Mouse (Mus musculus): Measurements from ENCODE around the gene Arpc3.

Gene Arpc3

DNA sequence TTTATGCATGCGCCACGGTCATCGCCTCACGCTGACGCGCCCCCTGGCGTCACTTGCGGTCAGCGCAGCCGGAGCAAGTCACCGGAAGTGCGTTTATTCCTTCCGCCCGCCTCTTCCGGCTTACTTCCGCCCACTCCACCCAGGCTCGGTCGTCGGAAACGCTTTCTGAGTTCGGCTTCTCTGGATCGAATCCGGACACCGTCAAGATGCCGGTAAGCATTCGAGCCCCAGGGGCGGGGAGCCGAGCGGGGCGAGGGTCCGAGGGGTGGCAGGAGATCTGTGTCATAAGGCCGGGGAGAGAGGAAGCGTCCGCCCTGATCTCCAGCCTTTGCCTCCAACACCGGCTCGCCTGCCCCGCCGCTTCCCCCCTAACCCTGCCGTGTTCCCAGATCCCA lies at the start of gene Arpc3:
Gene Arpc3, plus strand, starts transcription at position 93 of the 395 bp plus-strand sequence.
- DNase-seq (ENCODE audit: low spot score in 2 of 2) = peak; percentile 84 to 92

DNA sequence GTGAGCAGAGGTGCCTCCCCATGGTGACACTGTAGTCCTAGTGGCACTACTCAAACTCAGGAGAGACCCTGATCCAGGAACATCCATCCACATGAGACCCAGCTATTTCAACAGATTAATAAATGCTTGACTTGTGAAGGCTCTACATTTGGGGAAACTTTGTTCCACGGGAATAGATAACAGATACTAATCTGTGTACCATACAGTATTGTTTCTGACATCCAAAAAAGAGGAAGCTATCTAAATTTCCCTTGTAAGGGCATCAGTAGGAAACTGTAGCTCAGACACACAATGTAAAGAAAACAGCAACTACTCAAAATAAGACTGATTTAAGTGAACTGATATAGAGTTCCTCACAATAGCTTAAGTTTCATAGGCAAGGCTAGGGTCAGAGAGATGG lies 48.8 kb upstream of the Arpc3 start:
- DNase-seq (ENCODE audit: low spot score in 2 of 2) = no peak

DNA sequence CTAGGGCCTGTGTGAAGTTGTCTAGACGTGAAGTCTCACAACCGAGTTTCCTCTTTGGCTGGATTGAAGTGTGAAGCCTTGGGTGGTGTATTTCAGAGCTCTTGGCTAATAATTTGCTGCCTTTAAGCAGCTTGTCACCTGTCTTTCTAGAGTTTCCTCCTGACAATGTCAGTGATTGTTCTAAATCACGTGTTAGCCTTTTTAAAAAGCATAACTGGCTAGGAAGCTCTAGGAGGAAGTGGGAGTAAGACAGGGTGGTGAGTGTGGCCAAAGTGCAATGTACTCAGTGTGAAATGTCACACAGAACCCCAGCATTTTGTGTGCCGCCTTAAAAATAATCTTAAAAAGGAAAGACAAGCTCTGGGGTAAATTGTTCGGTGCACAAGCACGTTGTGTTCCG lies 47.9 kb upstream of the Arpc3 start:
- no peak for DNase-seq (ENCODE audit: low spot score in 2 of 2)

DNA sequence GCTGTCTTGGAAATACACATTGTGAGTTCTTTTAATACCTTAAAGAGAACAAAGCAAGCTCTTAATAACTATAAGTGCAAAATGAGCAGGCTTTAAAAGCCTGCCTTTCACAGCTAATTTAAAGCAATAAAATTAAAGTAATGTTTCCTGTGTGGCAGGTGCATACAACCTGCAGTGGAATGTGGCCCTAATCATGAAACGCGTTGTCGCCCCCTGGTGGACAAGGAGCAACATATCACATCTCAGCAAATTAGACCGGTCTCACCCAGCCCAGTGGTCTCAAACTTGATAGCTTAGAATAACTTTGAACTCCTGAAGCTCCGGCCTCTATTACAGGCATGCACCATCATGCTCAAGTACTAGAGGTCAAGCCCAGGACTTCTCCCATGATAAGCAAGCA lies 47.4 kb upstream of the Arpc3 start:
- peak; percentile 61 to 78 for DNase-seq (ENCODE audit: low spot score in 2 of 2)

DNA sequence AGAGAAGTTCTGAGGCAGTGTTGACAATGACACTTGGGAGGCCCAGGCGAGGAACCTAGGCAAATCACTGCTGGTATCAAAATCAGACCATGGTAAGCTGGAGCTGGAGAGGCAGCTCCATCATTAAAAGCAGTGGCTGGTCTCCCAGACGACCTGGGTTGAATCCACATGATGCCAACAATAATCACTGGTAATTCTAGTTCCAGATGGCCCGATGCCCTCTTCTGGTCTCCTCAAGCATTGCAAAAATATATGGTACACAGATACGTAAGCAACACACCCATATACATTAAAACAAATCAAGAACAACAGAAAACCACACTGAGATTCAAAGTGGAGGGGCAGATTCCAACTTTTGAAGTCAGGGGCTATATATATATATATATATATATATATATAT lies 45.9 kb upstream of the Arpc3 start:
- no peak for DNase-seq (ENCODE audit: low spot score in 2 of 2)

DNA sequence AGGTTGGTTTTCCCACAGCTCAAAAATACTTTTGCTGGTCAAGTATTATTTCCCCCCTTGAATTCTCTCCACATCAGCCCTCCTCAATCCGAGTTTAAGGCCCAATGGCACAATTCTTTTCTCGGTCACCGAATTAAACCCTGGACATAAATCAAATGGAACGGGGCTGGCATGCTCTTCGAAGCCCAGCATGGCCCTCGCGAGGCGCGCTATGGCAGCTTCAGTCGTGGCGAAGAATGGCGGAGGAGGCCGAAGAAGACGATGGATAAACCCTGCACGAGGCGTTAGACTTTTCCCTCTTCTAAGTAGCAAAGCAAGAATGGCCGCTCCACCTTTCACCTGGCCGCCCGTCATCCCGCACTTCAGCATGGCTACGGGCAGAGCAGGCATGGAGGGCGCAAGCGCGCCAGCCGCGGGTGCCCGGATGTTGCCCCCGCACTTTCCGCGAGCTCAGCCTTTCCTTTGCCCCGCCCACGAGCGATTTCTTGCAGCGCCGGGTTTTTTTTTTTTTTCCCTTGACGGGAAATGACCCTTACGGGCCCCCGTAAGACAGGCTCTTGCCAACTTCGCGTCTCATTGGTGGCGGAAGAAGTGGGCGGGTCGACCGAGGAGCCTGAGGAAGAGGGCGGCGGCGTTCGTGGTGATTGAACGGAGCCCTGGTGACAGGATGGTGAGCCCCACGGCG lies 37.7 kb upstream of the Arpc3 start, which contains the start of the genes Rad9b and Vps29:
Gene Rad9b, minus strand, starts transcription at position 427 of the 685 bp plus-strand sequence.
Gene Vps29, plus strand, starts transcription at position 563 of the 685 bp plus-strand sequence.
- DNase-seq (ENCODE audit: low spot score in 2 of 2) = peak; percentile 97 to 98

DNA sequence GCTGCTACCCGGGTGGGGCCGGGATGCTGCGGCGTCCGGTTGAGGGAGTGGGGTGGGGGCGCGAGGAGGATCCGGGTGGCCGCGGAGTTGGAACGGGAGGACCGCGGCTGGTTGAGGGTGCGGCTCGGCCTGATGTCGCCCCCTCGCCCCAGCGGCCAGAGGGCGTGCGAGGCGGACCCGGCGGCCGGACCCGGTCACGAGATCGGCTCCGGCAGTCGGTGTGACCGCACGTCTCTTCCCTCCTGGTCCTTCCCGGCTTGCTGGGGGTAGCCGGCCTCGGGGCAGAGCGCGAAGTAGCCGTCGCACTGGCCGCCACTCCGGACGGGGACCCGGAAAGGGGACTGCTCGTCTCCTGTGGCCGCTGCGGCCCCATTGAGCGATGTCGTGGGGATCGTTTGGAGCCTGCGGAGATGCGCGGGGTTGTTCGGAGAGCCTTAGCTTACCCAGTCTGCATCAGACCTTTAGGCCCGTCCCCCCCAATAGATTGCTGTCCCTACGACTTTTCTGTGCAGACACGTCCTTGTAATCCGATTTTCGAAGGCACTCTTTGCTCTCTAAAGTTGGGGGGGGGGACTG lies 37.1 kb upstream of the Arpc3 start:
- DNase-seq (ENCODE audit: low spot score in 2 of 2) = no peak

DNA sequence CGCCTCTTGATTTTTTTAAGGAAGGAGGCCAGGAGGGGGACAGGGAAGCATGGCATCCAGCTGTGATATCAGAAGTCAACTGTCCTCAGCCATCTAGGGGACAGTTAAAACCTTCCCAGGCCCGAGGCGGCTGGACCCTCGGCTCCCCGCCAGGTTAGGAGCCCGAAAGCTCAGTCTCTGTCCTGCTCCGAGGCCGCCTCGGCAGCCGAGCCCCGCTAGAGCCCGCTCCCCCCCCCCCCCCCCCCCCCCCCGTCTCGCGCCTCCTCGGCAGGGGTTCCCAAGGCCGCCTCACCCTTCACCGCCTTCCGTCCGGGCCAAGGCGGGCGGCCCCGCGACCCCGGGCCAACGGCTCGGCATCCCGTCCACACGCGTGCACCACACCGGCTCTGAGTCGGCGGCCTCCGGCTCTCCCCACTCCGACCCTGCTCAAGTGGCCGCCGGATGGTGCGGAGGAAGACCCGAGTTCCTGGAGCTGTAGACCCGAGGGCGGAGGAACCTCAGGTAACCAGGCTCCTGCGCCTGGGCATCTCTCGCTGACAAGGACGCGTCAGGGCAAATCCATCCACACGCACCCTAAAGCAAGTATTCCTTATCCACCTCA lies 20.0 kb upstream of the Arpc3 start, which contains the start of gene Gpn3:
Gene Gpn3, plus strand, starts transcription at position 286 of the 601 bp plus-strand sequence.
- no peak for DNase-seq (ENCODE audit: low spot score in 2 of 2)

DNA sequence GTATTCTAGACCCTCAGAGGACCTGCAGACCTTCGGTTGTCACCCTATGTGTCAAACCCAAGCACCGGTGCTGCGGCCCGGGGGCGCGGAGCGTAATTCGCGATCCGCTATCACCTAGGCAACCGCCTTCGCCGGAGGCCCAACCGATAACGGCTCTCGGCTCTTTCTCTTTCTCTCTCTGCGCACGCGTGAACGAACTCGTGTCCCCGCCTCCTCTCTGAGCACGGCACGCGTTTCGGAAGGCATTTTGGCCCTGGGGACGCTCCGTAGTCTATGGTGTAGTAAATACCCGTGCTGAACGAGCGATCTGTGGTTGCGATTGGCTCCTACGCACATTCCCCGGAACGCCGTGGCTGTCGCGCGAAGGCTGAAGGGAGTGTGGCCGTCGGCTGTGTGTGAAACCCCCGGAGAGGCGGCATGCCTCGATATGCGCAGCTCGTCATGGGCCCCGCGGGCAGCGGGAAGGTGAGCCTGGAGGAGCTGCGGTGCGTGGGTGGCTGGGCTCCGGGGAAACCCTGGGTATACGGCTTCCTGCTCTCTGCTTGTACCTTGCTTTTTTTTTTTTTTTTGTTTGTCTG lies 19.4 kb upstream of the Arpc3 start, which contains the start of gene Fam216a:
Gene Fam216a, minus strand, starts transcription at position 173 of the 578 bp plus-strand sequence.
- peak; percentile 98 for DNase-seq (ENCODE audit: low spot score in 2 of 2)

DNA sequence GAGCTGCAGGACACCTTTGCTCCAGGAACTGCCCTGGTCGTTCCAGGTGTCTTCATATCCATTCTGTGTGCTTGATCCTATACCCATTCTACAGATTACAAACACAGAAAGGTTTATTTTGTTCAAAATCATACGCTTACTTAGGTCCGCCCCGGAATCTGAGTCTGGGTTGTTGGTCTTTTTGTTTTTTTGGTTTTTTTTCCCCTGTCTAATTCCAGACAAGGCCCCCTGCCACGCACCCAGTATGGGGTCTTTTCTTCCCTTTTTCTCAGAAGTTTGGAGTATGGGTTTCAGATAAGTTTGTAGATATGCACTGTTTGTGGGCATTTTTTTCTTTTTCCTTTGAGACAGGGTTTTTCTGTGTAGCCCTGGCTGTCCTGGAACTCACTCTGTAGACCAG lies 18.8 kb upstream of the Arpc3 start:
- DNase-seq (ENCODE audit: low spot score in 2 of 2) = no peak

DNA sequence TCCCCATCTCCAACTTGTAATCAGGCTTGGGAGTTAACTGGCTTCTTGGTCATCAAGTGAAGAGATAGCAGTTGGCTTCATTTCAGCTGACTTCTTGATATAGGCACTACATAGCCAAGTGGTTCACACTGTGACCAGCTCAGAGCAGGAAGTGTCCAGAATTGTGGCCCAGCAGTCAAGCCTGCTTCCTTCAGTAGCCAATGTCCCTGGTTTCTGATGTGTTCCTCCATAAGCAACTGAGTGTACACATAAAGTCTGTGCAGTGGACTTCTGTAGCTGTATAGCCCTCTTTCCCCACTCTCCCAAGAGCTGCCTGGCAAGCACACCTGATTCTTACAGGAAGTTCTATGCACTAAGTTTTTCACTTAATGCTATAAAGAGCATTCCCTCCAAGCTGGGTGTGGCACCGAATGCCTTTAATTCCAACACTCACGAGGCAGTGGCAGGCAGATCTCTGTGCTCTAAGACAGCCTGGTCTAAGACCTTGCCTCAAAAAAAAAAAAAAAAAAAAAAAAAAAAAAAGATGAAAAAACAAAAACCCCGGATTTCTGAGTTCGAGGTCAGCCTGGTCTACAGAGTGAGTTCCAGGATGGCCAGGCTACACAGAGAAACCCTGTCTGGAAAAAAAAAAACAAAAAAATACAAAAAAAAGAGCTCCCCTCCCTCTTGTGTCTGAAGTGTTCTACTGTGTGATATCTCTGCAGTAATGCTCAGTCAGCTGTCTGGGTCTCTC lies 14.4 kb upstream of the Arpc3 start:
- DNase-seq (ENCODE audit: low spot score in 2 of 2) = no peak

DNA sequence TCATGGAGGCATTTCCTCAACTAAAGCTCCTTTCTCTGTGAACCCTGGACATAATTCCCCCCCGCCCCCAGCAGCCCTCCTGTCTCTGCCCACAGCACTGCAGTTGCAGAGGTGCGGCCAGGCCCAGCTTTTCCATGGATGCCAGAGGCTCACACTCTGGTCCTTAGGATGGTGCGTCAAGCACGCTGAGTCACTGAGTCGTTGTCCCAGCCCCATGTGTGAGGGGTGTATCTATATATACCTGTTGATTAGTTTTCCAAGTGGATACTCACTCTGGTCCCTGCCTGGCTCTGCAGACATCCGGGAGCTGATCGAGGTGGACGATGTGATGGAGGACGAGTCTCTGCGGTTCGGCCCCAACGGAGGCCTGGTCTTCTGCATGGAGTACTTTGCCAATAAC lies 13.5 kb upstream of the Arpc3 start:
- no peak for DNase-seq (ENCODE audit: low spot score in 2 of 2)

DNA sequence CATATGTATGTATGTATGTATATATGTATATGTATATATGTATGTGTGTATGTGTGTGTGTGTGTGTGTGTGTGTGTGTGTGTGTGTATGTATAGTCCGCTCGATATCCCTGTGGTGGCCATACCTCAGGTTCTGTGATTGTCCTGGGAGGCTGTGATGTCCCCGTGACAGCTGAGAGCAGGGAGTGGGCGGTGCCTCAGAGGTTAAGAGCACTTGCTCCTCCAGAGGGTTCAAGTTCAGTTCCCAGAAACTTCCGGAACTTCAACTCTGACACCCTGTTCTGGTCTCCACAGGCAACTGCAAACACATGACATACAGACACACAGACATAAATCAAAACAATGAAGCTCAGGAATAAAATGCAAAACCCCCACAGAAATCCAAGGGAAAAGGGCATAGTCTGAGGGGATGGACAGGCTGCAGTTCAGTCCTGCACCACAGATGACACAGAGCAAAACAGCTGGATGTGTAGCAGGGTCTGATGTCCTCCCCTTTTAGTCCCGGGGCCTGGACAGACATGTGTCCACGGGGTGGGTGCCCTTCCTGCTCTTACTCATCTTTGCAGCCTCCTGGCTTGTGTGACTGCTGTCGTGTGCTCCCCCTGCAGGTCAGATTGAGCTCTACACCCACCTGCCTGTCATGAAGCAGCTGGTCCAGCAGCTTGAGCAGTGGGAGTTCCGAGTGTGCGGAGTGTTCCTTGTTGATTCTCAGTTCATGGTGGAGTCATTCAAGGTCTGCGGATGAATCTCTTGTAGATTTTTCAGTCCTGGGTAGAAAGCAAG lies 12.1 kb upstream of the Arpc3 start:
- peak; percentile 49 to 65 for DNase-seq (ENCODE audit: low spot score in 2 of 2)

DNA sequence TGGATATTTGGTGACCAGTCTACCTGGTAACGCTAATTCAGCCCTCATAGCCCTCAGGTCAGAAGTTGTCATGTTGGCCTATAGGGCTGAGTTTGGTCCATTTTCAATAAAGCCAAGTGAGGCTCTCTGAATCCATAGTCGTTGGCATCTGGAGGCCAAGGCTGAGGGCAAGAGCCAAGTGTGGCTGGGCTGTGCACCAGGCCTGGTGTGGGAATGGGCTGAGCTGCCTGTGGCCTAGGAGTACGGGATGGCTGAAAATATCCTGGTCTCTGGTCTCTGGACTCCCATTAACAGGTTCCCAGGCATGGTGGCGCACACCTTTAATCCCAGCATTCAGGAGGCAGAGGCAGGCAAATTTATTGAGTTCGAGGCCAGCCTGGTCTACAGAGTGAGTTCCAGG lies 1.7 kb upstream of the Arpc3 start:
- DNase-seq (ENCODE audit: low spot score in 2 of 2) = no peak

DNA sequence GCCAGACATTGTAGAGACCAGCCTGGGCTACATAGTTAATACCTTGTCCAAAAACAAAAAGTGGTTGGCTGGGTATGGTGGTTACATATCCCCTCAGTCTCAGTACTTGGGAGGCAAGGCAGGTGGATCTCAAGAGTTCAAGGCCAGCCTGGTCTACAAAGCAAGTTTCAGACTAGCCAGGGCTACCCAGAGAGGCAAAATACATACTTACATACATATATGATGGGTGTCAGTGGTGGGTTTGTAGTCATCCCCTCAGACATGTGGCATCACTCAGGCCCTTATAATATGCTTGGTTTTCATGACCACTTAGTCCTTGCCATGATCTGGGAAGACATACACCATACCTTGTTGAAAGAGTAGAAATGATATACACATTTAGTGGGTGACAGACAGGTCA lies 1.0 kb upstream of the Arpc3 start:
- DNase-seq (ENCODE audit: low spot score in 2 of 2) = no peak

DNA sequence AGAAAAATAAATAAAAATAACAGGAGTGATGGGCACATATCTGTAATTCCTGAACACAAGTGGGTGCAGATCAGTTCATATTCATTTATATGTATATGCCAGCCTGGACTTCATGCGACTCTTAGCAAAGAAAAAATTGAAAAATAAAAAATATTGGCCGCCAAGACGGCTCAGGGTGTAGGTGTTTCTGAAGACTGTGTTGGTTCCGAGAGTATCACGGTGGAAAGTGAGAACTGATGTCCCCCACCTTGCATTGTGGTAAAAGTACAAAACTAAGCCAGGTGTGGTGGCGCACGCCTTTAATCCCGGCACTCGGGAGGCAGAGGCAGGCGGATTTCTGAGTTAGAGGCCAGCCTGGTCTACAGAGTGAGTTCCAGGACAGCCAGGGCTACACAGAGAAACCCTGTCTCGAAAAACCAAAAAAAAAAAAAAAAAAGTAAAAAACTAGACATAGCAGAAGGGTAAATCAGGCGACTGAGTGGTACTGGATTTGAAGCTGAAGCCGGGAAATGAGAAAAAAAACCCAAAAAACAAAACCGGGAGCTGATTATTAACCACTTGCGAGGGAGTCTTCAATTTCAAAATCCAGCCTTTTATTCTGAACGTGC lies 396 bp upstream of the Arpc3 start:
- DNase-seq (ENCODE audit: low spot score in 2 of 2) = no peak

DNA sequence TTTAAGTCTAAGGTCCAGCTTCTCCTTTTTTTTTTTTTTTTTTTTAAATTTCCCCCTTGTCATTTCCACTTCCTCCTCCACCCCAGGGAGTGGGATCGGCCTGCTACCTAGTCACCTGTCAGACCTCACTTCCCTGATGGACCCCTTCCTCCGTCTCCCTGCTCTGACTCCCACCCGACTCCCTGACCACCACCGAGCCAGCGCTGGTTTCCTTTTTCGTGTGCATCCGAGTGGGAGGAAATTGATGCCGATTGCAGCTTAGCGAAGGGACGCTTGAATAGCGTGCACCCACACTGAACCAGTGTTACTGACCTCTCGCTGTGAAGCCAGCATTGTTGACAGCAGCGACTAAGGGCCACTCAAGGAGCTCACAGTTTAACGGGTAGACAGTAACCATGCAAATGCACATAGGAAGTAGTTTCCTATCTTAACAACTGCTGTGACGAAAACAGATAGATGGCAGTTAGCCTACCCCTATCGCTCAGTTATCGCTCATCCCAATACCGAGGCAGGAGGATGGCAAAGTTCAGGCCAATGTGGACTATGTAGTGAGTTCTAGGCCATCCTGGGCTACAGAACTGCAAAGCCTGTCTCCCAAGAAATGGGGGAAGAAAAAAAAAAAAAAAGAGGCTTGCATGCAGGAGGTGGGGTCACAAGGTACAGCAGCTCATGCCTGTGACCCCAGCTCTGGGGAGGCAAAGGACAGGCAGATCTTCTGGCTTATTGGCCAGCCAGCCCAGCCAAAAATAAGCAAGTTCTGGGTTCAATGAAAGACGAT lies 738 bp downstream of the Arpc3 start:
- no peak for DNase-seq (ENCODE audit: low spot score in 2 of 2)

DNA sequence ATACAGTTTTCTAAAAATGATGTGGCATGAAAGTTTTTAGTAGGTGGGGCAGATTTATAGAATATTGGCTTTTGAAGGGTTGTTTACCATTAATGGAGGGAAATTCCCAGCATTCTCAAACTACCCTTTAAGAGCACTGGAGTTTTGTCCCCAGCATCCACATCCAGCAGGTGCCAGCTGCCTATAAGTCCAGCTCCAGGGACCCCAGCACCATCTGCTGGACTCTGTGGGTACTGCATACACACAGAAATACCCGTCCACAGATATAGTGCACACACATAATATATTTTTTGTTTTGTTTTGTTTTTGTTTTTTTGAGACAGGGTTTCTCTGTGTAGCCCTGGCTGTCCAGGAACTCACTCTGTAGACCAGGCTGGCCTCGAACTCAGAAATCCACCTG lies 2.2 kb downstream of the Arpc3 start:
- DNase-seq (ENCODE audit: low spot score in 2 of 2) = peak; percentile 62 to 79

DNA sequence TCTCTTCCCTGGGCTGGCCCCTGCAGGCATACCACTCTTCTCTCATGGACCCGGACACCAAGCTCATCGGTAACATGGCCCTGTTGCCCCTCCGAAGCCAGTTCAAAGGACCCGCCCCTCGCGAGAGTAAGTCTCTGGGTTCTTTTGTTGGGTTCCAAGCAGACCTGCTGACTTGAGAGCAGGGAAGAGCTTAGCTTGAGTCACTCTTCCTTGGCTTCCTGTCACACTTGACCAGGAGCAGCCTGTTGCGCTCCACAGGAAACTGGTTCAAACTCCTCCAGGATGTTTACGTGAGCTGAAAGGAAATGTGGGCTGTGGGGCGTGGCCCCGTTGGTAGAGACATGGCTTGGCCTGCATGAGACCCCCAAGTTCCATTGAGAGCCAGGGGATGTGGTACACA lies 5.1 kb downstream of the Arpc3 start:
- no peak for DNase-seq (ENCODE audit: low spot score in 2 of 2)

DNA sequence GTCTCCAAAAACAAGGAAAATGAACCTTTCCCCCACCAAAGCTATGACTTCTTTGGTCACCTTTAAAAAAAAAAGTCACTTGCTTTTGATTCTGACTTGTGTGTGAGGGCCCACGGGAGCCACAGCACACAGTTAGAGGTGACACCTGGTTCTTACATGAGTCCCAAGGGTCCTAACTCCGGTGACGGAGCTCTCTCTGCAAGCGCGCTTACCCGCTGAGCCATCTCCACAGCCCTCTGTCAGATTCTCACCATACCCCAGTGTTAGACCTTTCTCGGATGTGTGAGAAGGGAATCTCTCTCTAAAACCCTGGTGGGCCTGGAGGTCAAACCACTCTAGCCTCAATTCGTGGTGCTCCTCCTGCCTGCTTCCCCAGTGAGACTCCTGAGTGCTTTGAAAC lies 5.8 kb downstream of the Arpc3 start:
- no peak for DNase-seq (ENCODE audit: low spot score in 2 of 2)

Measured in spleen, postnatal 14 days (tissue).